Mouse (Mus musculus): ENCODE measurements around the gene Hnrnpul1. TPM values are rescaled to one million over a fixed set of nuclear protein-coding genes. Genes with fewer than 3 reads are reported as not detected.
"Not testable (repeated sequence)": the region's sequence is repeated elsewhere in the genome, so short reads cannot be mapped to it uniquely, and the experiment has no call there.

Hnrnpul1 gene
- polyA plus RNA-seq, 1 experiment from 2014 or later: 77.2 TPM

GRCm38 (mm10) chr7:25792966-25793365 is 38.4 kb upstream of the Hnrnpul1 start:
- H3K27ac ChIP-seq (ENCODE audit: low read length); H3K4me3 ChIP-seq (ENCODE audit: low read depth, low read length); H3K9me3 ChIP-seq (ENCODE audit: control insufficient read depth, low read depth, low read length); ATAC-seq (ENCODE audit: insufficient number of reproducible peaks, insufficient read depth, low FRiP score, low read depth); H3K27me3 ChIP-seq (ENCODE audit: control insufficient read depth, insufficient read depth, low read length); H3K9ac ChIP-seq (replicated peaks; ENCODE audit: low read depth, low read length); H3K4me2 ChIP-seq (replicated peaks; ENCODE audit: low read depth, low read length); H3K36me3 ChIP-seq (ENCODE audit: control insufficient read depth, insufficient read depth, low read length); H3K4me1 ChIP-seq (ENCODE audit: control insufficient read depth, insufficient read depth, low read length): not testable (repeated sequence)
- 67% methylated on average over 9 of the region's 9 CpGs for WGBS

DNA sequence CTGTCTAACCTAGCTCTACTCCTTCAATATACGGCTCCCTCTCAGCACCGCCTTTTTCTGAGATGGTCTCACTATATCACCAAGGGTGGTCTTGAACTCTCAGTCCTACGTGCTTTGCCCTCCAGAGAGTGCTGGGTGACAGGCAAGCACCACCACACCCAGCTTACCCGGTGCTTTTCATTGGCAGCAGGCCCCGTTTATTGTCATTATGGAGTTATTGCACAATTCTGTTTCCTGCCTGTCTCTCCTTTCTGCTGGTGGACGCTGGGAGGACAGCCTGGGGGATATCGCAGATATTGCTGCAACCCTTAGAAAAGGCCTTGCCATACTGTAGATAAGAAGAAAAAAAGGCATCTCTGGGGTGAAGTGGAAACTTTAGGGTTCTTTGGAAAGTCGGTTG is 36.1 kb upstream of the Hnrnpul1 start:
- H3K4me2 ChIP-seq (replicated peaks; ENCODE audit: low read depth, low read length): no peak overlapping the region
- H3K27me3 ChIP-seq (ENCODE audit: control insufficient read depth, insufficient read depth, low read length): no peaks in the 10 kb centered on the region
- H3K4me3 ChIP-seq (ENCODE audit: low read depth, low read length): no peak overlapping the region
- H3K9me3 ChIP-seq (ENCODE audit: control insufficient read depth, low read depth, low read length): no peaks in the 10 kb centered on the region
- H3K4me1 ChIP-seq (ENCODE audit: control insufficient read depth, insufficient read depth, low read length): peaks cover 10% of the 10 kb centered on the region
- no peak for ATAC-seq (ENCODE audit: insufficient number of reproducible peaks, insufficient read depth, low FRiP score, low read depth)
- H3K27ac ChIP-seq (ENCODE audit: low read length): no peak overlapping the region
- no peaks in the 10 kb centered on the region for H3K36me3 ChIP-seq (ENCODE audit: control insufficient read depth, insufficient read depth, low read length)
- 68% methylated on average over 8 of the region's 8 CpGs for WGBS
- H3K9ac ChIP-seq (replicated peaks; ENCODE audit: low read depth, low read length): no peak overlapping the region

GRCm38 (mm10) chr7:25789129-25789440 is 34.5 kb upstream of the Hnrnpul1 start:
- Histone ChIP-seq H3K9me3 (ENCODE audit: control insufficient read depth, low read depth, low read length) (no peaks in the 10 kb centered on the region), H3K4me1 (ENCODE audit: control insufficient read depth, insufficient read depth, low read length) (peaks cover 10% of the 10 kb centered on the region), H3K4me3 (ENCODE audit: low read depth, low read length) (peak overlapping the region; percentile 65), H3K27me3 (ENCODE audit: control insufficient read depth, insufficient read depth, low read length) (no peaks in the 10 kb centered on the region), H3K4me2 (replicated peaks; ENCODE audit: low read depth, low read length) (peak overlapping the region; percentile 69), H3K27ac (ENCODE audit: low read length) (peak overlapping the region; percentile 84), H3K36me3 (ENCODE audit: control insufficient read depth, insufficient read depth, low read length) (peaks cover 2% of the 10 kb centered on the region; the same call in 1 of the 2 replicates), H3K9ac (replicated peaks; ENCODE audit: low read depth, low read length) (peak overlapping the region; percentile 48; the same call in 1 of the 2 replicates)
- 17% methylated on average over 3 of the region's 3 CpGs for WGBS
- ATAC-seq (ENCODE audit: insufficient number of reproducible peaks, insufficient read depth, low FRiP score, low read depth): no peak

DNA sequence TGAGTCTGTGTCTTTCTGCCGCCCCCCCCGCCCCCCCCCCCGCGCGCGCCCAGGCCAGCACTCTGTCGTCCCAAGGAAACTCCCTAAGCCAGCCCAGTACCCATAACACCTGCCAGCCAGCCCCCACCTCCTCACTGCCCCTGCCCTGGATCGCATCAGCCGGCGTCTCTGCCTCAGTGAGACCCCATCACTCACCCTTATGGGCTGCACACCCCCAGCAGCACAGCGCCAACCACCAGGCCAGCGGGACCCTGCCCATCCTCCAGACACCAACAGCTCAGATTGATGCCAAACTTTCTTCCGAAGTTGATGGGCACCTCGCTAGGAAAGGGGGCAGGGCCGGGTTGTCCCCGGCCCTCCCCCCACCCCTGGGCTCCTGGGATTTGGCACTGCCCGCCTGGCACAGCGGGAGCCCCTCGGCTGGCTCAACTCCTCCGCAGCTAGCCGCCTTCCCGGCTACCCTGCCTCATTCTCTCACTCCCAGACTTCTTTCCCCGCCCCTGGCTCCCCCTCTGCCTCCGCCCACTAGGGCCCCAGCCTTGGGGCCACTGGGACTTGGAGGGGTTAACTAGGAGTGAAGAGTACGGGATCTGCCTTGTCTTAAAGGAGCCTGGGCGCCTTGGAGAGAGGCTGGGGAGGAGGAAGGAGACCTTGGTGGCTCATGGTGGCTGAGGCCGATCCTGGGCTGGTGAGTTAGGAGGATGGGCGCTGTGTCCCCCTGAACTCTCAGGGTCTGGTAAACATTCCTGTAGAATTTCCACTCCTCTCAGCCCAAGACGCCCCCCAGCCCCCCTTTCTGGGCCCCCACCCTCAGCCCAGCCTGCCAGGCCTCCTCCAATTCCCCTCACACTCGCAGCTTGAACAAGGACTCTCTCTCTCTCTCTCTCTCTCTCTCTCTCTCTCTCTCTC is 33.9 kb upstream of the Hnrnpul1 start, which contains the start of gene Axl:
Axl (minus strand) TSS at position 486 of the 909 bp plus-strand sequence.
- no peaks in the 10 kb centered on the region for H3K27me3 ChIP-seq (ENCODE audit: control insufficient read depth, insufficient read depth, low read length)
- H3K9me3 ChIP-seq (ENCODE audit: control insufficient read depth, low read depth, low read length): no peaks in the 10 kb centered on the region
- peak within 1 kb of the TSS; percentile 84 for H3K27ac ChIP-seq (ENCODE audit: low read length)
- WGBS: under 1% methylated on average over 27 of the region's 30 CpGs
- H3K9ac ChIP-seq (replicated peaks; ENCODE audit: low read depth, low read length): peak within 1 kb of the TSS; percentile 48
- peaks cover 3% of the 10 kb centered on the region; the same call in 1 of the 2 replicates for H3K36me3 ChIP-seq (ENCODE audit: control insufficient read depth, insufficient read depth, low read length)
- peak; percentile 92 for ATAC-seq (ENCODE audit: insufficient number of reproducible peaks, insufficient read depth, low FRiP score, low read depth)
- peak within 1 kb of the TSS; percentile 65 for H3K4me3 ChIP-seq (ENCODE audit: low read depth, low read length)
- peak within 1 kb of the TSS; percentile 69 for H3K4me2 ChIP-seq (replicated peaks; ENCODE audit: low read depth, low read length)
- H3K4me1 ChIP-seq (ENCODE audit: control insufficient read depth, insufficient read depth, low read length): peaks cover 10% of the 10 kb centered on the region

- peak overlapping the region; percentile 84 for H3K27ac ChIP-seq (ENCODE audit: low read length)
- ATAC-seq (ENCODE audit: insufficient number of reproducible peaks, insufficient read depth, low FRiP score, low read depth): peak; percentile 1; the same call in 1 of the 2 replicates
- H3K4me1 ChIP-seq (ENCODE audit: control insufficient read depth, insufficient read depth, low read length): peaks cover 14% of the 10 kb centered on the region
- peak overlapping the region; percentile 69 for H3K4me2 ChIP-seq (replicated peaks; ENCODE audit: low read depth, low read length)
- H3K9me3 ChIP-seq (ENCODE audit: control insufficient read depth, low read depth, low read length): no peaks in the 10 kb centered on the region
- WGBS: 18% methylated on average over 9 of the region's 9 CpGs
- peaks cover 3% of the 10 kb centered on the region; the same call in 1 of the 2 replicates for H3K36me3 ChIP-seq (ENCODE audit: control insufficient read depth, insufficient read depth, low read length)
- peak overlapping the region; percentile 48; the same call in 1 of the 2 replicates for H3K9ac ChIP-seq (replicated peaks; ENCODE audit: low read depth, low read length)
- H3K4me3 ChIP-seq (ENCODE audit: low read depth, low read length): peak overlapping the region; percentile 65
- H3K27me3 ChIP-seq (ENCODE audit: control insufficient read depth, insufficient read depth, low read length): no peaks in the 10 kb centered on the region
Observed at GRCm38 (mm10) chr7:25787456-25788219, 33.1 kb upstream of the Hnrnpul1 start.

GRCm38 (mm10) chr7:25786974-25787373 is 32.4 kb upstream of the Hnrnpul1 start:
- Histone ChIP-seq H3K27me3 (ENCODE audit: control insufficient read depth, insufficient read depth, low read length) (no peaks in the 10 kb centered on the region), H3K4me1 (ENCODE audit: control insufficient read depth, insufficient read depth, low read length) (peaks cover 19% of the 10 kb centered on the region), H3K36me3 (ENCODE audit: control insufficient read depth, insufficient read depth, low read length) (peaks cover 3% of the 10 kb centered on the region; the same call in 1 of the 2 replicates), H3K27ac (ENCODE audit: low read length) (no peak overlapping the region), H3K4me2 (replicated peaks; ENCODE audit: low read depth, low read length) (peak overlapping the region; percentile 69), H3K4me3 (ENCODE audit: low read depth, low read length) (peak overlapping the region; percentile 65), H3K9ac (replicated peaks; ENCODE audit: low read depth, low read length) (no peak overlapping the region), H3K9me3 (ENCODE audit: control insufficient read depth, low read depth, low read length) (no peaks in the 10 kb centered on the region)
- 70% methylated on average over 4 of the region's 4 CpGs for WGBS
- ATAC-seq (ENCODE audit: insufficient number of reproducible peaks, insufficient read depth, low FRiP score, low read depth): no peak

DNA sequence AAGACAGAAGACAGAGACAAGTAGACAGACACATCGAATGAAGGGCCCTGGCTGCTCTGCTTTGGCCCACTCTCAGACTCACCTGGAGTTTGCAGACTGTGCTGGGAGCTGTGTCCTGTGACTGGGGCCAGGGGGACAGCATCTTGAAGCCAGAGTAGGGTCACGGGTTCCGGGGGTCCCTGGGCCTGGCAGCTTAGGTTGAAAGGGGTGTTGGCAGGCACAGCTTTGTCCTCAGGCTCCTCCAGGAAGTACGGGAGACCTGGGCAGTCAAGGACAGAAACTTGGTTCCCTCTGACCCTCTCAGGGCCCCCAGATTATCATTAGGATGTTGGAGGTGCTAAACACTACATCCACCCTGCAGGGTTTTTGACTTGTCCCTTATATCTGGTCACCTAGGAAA is 31.2 kb upstream of the Hnrnpul1 start:
- H3K9ac ChIP-seq (replicated peaks; ENCODE audit: low read depth, low read length): no peak overlapping the region
- WGBS: 65% methylated on average over 4 of the region's 4 CpGs
- H3K9me3 ChIP-seq (ENCODE audit: control insufficient read depth, low read depth, low read length): no peaks in the 10 kb centered on the region
- no peak overlapping the region for H3K4me3 ChIP-seq (ENCODE audit: low read depth, low read length)
- H3K4me2 ChIP-seq (replicated peaks; ENCODE audit: low read depth, low read length): no peak overlapping the region
- H3K4me1 ChIP-seq (ENCODE audit: control insufficient read depth, insufficient read depth, low read length): peaks cover 28% of the 10 kb centered on the region
- H3K27me3 ChIP-seq (ENCODE audit: control insufficient read depth, insufficient read depth, low read length): no peaks in the 10 kb centered on the region
- H3K36me3 ChIP-seq (ENCODE audit: control insufficient read depth, insufficient read depth, low read length): peaks cover 9% of the 10 kb centered on the region; the same call in 1 of the 2 replicates
- ATAC-seq (ENCODE audit: insufficient number of reproducible peaks, insufficient read depth, low FRiP score, low read depth): no peak
- H3K27ac ChIP-seq (ENCODE audit: low read length): no peak overlapping the region

GRCm38 (mm10) chr7:25784808-25785207 is 30.3 kb upstream of the Hnrnpul1 start:
- no peak overlapping the region for H3K27ac ChIP-seq (ENCODE audit: low read length)
- peaks cover 28% of the 10 kb centered on the region for H3K4me1 ChIP-seq (ENCODE audit: control insufficient read depth, insufficient read depth, low read length)
- no peak for ATAC-seq (ENCODE audit: insufficient number of reproducible peaks, insufficient read depth, low FRiP score, low read depth)
- H3K4me2 ChIP-seq (replicated peaks; ENCODE audit: low read depth, low read length): no peak overlapping the region
- WGBS: 42% methylated on average over 1 of the region's 1 CpGs
- H3K36me3 ChIP-seq (ENCODE audit: control insufficient read depth, insufficient read depth, low read length): peaks cover 9% of the 10 kb centered on the region; the same call in 1 of the 2 replicates
- H3K4me3 ChIP-seq (ENCODE audit: low read depth, low read length): no peak overlapping the region
- no peak overlapping the region for H3K9ac ChIP-seq (replicated peaks; ENCODE audit: low read depth, low read length)
- no peaks in the 10 kb centered on the region for H3K27me3 ChIP-seq (ENCODE audit: control insufficient read depth, insufficient read depth, low read length)
- no peaks in the 10 kb centered on the region for H3K9me3 ChIP-seq (ENCODE audit: control insufficient read depth, low read depth, low read length)
